Mouse (Mus musculus): ENCODE data around the gene Dock1. TPM values are rescaled to one million over a fixed set of nuclear protein-coding genes. Genes with fewer than 3 reads are reported as not detected.

Gene Dock1
- polyA plus RNA-seq, 1 experiment from 2014 or later, result 18.4 TPM

- WGBS, result 89% methylated on average over 2 of the region's 2 CpGs
- H3K4me1 ChIP-seq, result peaks cover 4% of the 10 kb centered on the region; the same call in 1 of the 2 replicates
Observed at GRCm38 (mm10) chr7:134808406-134808805, 138.0 kb downstream of the Dock1 start.

GRCm38 (mm10) chr7:134809241-134809975 is 139.0 kb downstream of the Dock1 start:
- no peaks in the 10 kb centered on the region for H3K9me3 ChIP-seq
- no peak overlapping the region for H3K27ac ChIP-seq
- no peak overlapping the region for H3K9ac ChIP-seq
- no peak for ATAC-seq (ENCODE audit: low FRiP score, low read depth)
- no peaks in the 10 kb centered on the region for H3K36me3 ChIP-seq
- H3K4me3 ChIP-seq, result no peak overlapping the region
- H3K27me3 ChIP-seq (replicated peaks), result no peaks in the 10 kb centered on the region
- H3K4me1 ChIP-seq, result peaks cover 4% of the 10 kb centered on the region; the same call in 1 of the 2 replicates
- 92% methylated on average over 6 of the region's 6 CpGs for WGBS
- no peak overlapping the region for H3K4me2 ChIP-seq (replicated peaks)

More at GRCm38 (mm10) chr7:134808406-134808805, 138.0 kb downstream of the Dock1 start:
- Histone ChIP-seq H3K4me2 (replicated peaks) (no peak overlapping the region), H3K9me3 (no peaks in the 10 kb centered on the region), H3K36me3 (no peaks in the 10 kb centered on the region), H3K9ac (no peak overlapping the region), H3K4me3 (no peak overlapping the region), H3K27ac (no peak overlapping the region), H3K27me3 (replicated peaks) (no peaks in the 10 kb centered on the region)
- ATAC-seq (ENCODE audit: low FRiP score, low read depth), result no peak

GRCm38 (mm10) chr7:134818471-134818870 is 148.0 kb downstream of the Dock1 start:
- Histone ChIP-seq H3K9ac (no peak overlapping the region), H3K36me3 (no peaks in the 10 kb centered on the region), H3K27ac (no peak overlapping the region), H3K4me2 (replicated peaks) (no peak overlapping the region), H3K27me3 (replicated peaks) (no peaks in the 10 kb centered on the region), H3K4me3 (no peak overlapping the region), H3K9me3 (no peaks in the 10 kb centered on the region), H3K4me1 (no peaks in the 10 kb centered on the region)
- WGBS, result 98% methylated on average over 5 of the region's 5 CpGs
- no peak for ATAC-seq (ENCODE audit: low FRiP score, low read depth)

- H3K4me2 ChIP-seq (replicated peaks), result no peak overlapping the region
- H3K4me3 ChIP-seq, result no peak overlapping the region
- no peaks in the 10 kb centered on the region for H3K9me3 ChIP-seq
- no peaks in the 10 kb centered on the region for H3K27me3 ChIP-seq (replicated peaks)
- 50% methylated on average over 1 of the region's 1 CpGs for WGBS
- no peaks in the 10 kb centered on the region for H3K36me3 ChIP-seq
- ATAC-seq (ENCODE audit: low FRiP score, low read depth), result no peak
- H3K9ac ChIP-seq, result no peak overlapping the region
- no peak overlapping the region for H3K27ac ChIP-seq
- H3K4me1 ChIP-seq, result no peaks in the 10 kb centered on the region
Observed at GRCm38 (mm10) chr7:134821264-134821663, 150.8 kb downstream of the Dock1 start.

- no peak for ATAC-seq (ENCODE audit: low FRiP score, low read depth)
- no peak overlapping the region for H3K9ac ChIP-seq
Observed at GRCm38 (mm10) chr7:134822006-134822405, 151.6 kb downstream of the Dock1 start.

GRCm38 (mm10) chr7:134823891-134824290 is 153.4 kb downstream of the Dock1 start:
- no peaks in the 10 kb centered on the region for H3K27me3 ChIP-seq (replicated peaks)
- ATAC-seq (ENCODE audit: low FRiP score, low read depth), result no peak
- no peaks in the 10 kb centered on the region for H3K4me1 ChIP-seq
- no peak overlapping the region for H3K4me3 ChIP-seq
- H3K9me3 ChIP-seq, result no peaks in the 10 kb centered on the region
- 77% methylated on average over 4 of the region's 4 CpGs for WGBS
- H3K36me3 ChIP-seq, result no peaks in the 10 kb centered on the region
- no peak overlapping the region for H3K4me2 ChIP-seq (replicated peaks)
- no peak overlapping the region for H3K27ac ChIP-seq
- H3K9ac ChIP-seq, result no peak overlapping the region

More at GRCm38 (mm10) chr7:134822006-134822405, 151.6 kb downstream of the Dock1 start:
- no peaks in the 10 kb centered on the region for H3K9me3 ChIP-seq
- H3K4me2 ChIP-seq (replicated peaks), result no peak overlapping the region
- no peaks in the 10 kb centered on the region for H3K4me1 ChIP-seq
- H3K36me3 ChIP-seq, result no peaks in the 10 kb centered on the region
- H3K27me3 ChIP-seq (replicated peaks), result no peaks in the 10 kb centered on the region
- WGBS, result 72% methylated on average over 3 of the region's 3 CpGs
- no peak overlapping the region for H3K27ac ChIP-seq
- H3K4me3 ChIP-seq, result no peak overlapping the region

GRCm38 (mm10) chr7:134840066-134840465 is 169.6 kb downstream of the Dock1 start:
- H3K27me3 ChIP-seq (replicated peaks), result no peaks in the 10 kb centered on the region
- no peak overlapping the region for H3K9ac ChIP-seq
- H3K9me3 ChIP-seq, result no peaks in the 10 kb centered on the region
- no peak overlapping the region for H3K4me3 ChIP-seq
- no peak for ATAC-seq (ENCODE audit: low FRiP score, low read depth)
- H3K27ac ChIP-seq, result no peak overlapping the region
- H3K36me3 ChIP-seq, result no peaks in the 10 kb centered on the region
- no peaks in the 10 kb centered on the region for H3K4me1 ChIP-seq
- WGBS, result 90% methylated on average over 2 of the region's 2 CpGs
- H3K4me2 ChIP-seq (replicated peaks), result no peak overlapping the region

- H3K36me3 ChIP-seq, result no peaks in the 10 kb centered on the region
- no peak for ATAC-seq (ENCODE audit: low FRiP score, low read depth)
Observed at GRCm38 (mm10) chr7:134842751-134843150, 172.3 kb downstream of the Dock1 start.

GRCm38 (mm10) chr7:134862000-134862399 is 191.5 kb downstream of the Dock1 start:
- no peaks in the 10 kb centered on the region for H3K36me3 ChIP-seq
- ATAC-seq (ENCODE audit: low FRiP score, low read depth), result no peak
- H3K4me1 ChIP-seq, result no peaks in the 10 kb centered on the region
- H3K27me3 ChIP-seq (replicated peaks), result no peaks in the 10 kb centered on the region
- H3K9me3 ChIP-seq, result no peaks in the 10 kb centered on the region
- H3K27ac ChIP-seq, result no peak overlapping the region
- H3K4me3 ChIP-seq, result no peak overlapping the region
- WGBS, result 71% methylated on average over 6 of the region's 6 CpGs
- H3K9ac ChIP-seq, result no peak overlapping the region
- no peak overlapping the region for H3K4me2 ChIP-seq (replicated peaks)

More at GRCm38 (mm10) chr7:134842751-134843150, 172.3 kb downstream of the Dock1 start:
- Histone ChIP-seq H3K4me1 (no peaks in the 10 kb centered on the region), H3K4me2 (replicated peaks) (no peak overlapping the region), H3K9me3 (no peaks in the 10 kb centered on the region), H3K27me3 (replicated peaks) (no peaks in the 10 kb centered on the region), H3K4me3 (no peak overlapping the region), H3K27ac (no peak overlapping the region), H3K9ac (no peak overlapping the region)
- 87% methylated on average over 4 of the region's 4 CpGs for WGBS

GRCm38 (mm10) chr7:134864175-134864574 is 193.7 kb downstream of the Dock1 start:
- ATAC-seq (ENCODE audit: low FRiP score, low read depth), result no peak
- Histone ChIP-seq H3K36me3 (no peaks in the 10 kb centered on the region), H3K4me1 (no peaks in the 10 kb centered on the region), H3K4me3 (no peak overlapping the region), H3K4me2 (replicated peaks) (no peak overlapping the region), H3K9me3 (no peaks in the 10 kb centered on the region), H3K9ac (no peak overlapping the region), H3K27me3 (replicated peaks) (no peaks in the 10 kb centered on the region), H3K27ac (no peak overlapping the region)
- WGBS, result 85% methylated on average over 2 of the region's 2 CpGs

GRCm38 (mm10) chr7:134872511-134872910 is 202.1 kb downstream of the Dock1 start:
- no peak overlapping the region for H3K9ac ChIP-seq
- 87% methylated on average over 3 of the region's 3 CpGs for WGBS
- ATAC-seq (ENCODE audit: low FRiP score, low read depth), result no peak

GRCm38 (mm10) chr7:134872981-134873380 is 202.5 kb downstream of the Dock1 start:
- WGBS, result 86% methylated on average over 7 of the region's 7 CpGs
- Histone ChIP-seq H3K4me2 (replicated peaks) (no peak overlapping the region), H3K27me3 (replicated peaks) (no peaks in the 10 kb centered on the region), H3K27ac (no peak overlapping the region), H3K36me3 (no peaks in the 10 kb centered on the region), H3K4me1 (no peaks in the 10 kb centered on the region), H3K9me3 (no peaks in the 10 kb centered on the region), H3K4me3 (no peak overlapping the region), H3K9ac (no peak overlapping the region)
- no peak for ATAC-seq (ENCODE audit: low FRiP score, low read depth)

More at GRCm38 (mm10) chr7:134872511-134872910, 202.1 kb downstream of the Dock1 start:
- Histone ChIP-seq H3K9me3 (no peaks in the 10 kb centered on the region), H3K4me2 (replicated peaks) (no peak overlapping the region), H3K27ac (no peak overlapping the region), H3K27me3 (replicated peaks) (no peaks in the 10 kb centered on the region), H3K4me1 (no peaks in the 10 kb centered on the region), H3K4me3 (no peak overlapping the region), H3K36me3 (no peaks in the 10 kb centered on the region)

GRCm38 (mm10) chr7:134878985-134879384 is 208.5 kb downstream of the Dock1 start:
- H3K36me3 ChIP-seq, result no peaks in the 10 kb centered on the region
- no peaks in the 10 kb centered on the region for H3K9me3 ChIP-seq
- H3K4me2 ChIP-seq (replicated peaks), result no peak overlapping the region
- no peaks in the 10 kb centered on the region for H3K27me3 ChIP-seq (replicated peaks)
- no peak overlapping the region for H3K4me3 ChIP-seq
- H3K9ac ChIP-seq, result no peak overlapping the region
- WGBS, result 43% methylated on average over 6 of the region's 6 CpGs
- ATAC-seq (ENCODE audit: low FRiP score, low read depth), result no peak
- H3K27ac ChIP-seq, result no peak overlapping the region
- H3K4me1 ChIP-seq, result peaks cover 8% of the 10 kb centered on the region; the same call in 1 of the 2 replicates
